Mouse (Mus musculus) cortical plate, adult 2 months (tissue): ENCODE measurements around the gene Safb2. TPM values are rescaled to one million over a fixed set of nuclear protein-coding genes. Genes with fewer than 3 reads are reported as not detected.

Experiments used
- H3K27ac ChIP-seq: fragments of 200-500 bp; 2 replicates; pipeline ENCODE4 v1.5.1; 2012; ENCODE audit warnings: low read length, control low read depth, inconsistent platforms; ENCODE audit not compliant: insufficient read depth
- H3K4me1 ChIP-seq: fragments of 200-500 bp; 2 replicates; pipeline ENCODE4 v1.6.1; 2011; ENCODE audit warnings: low read length; ENCODE audit not compliant: control insufficient read depth, insufficient read depth
- H3K4me3 ChIP-seq: fragments of 200-500 bp; 2 replicates; pipeline ENCODE4 v1.5.1; 2011; ENCODE audit warnings: mild to moderate bottlenecking, low read length, control low read depth; ENCODE audit not compliant: insufficient read depth
- CTCF ChIP-seq: fragments of 200-500 bp; IDR thresholded peaks from 2 replicates; pipeline ENCODE4 v1.5.1; 2011; ENCODE audit warnings: mild to moderate bottlenecking, control low read depth, low read length; ENCODE audit not compliant: insufficient read depth; ENCODE audit errors: extremely low read depth
- POLR2A ChIP-seq: fragments of 200-500 bp; IDR thresholded peaks from 2 replicates; pipeline ENCODE4 v1.6.1; 2011; ENCODE audit warnings: mild to moderate bottlenecking, low read length, control low read depth; ENCODE audit not compliant: insufficient read depth; ENCODE audit errors: extremely low read depth
- polyA plus RNA-seq: library from polyadenylated mRNA; depleted of rRNA; stranded (reverse); fragments of >200 nt; gene quantifications from 2 replicates; pipeline ENCODE4 v1.2.3, GENCODE M21; 2012

Gene Safb2
- polyA plus RNA-seq, 1 experiment = 93.0 TPM

- Histone ChIP-seq H3K27ac (no peak overlapping the region), H3K4me3 (no peak overlapping the region), H3K4me1 (peaks cover 4% of the 10 kb centered on the region)
- no peak for TF ChIP-seq POLR2A
- peak; percentile 45; the same call in 1 of the 2 replicates for TF ChIP-seq CTCF
Observed at GRCm38 (mm10) chr17:56547846-56548604, 36.4 kb downstream of the Safb2 start.

- Histone ChIP-seq H3K4me3 (no peak overlapping the region), H3K4me1 (peaks cover 4% of the 10 kb centered on the region), H3K27ac (no peak overlapping the region)
- TF ChIP-seq CTCF (no peak), POLR2A (no peak)
Observed at GRCm38 (mm10) chr17:56547116-56547845, 37.1 kb downstream of the Safb2 start.

DNA sequence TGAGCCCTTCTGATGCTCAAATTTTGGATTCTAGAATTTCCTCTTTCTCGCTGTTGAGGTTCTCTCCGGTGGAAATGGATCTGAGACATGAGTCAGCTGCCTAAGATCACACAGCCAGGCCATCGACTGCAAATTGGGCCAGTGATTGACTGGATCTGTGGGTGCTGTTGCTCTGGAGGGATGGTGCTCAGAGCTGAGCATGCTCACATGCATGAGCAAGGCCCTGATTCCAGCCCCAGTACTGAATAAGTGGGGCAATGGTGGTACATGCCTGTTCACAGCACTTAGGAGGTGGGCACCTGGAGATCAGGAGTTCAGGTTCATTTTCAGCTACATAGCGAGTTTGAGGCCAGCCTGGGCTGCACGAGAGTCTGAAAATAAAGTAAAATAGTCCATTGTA, 37.8 kb downstream of the Safb2 start:
- H3K27ac ChIP-seq = no peak overlapping the region
- no peak overlapping the region for H3K4me3 ChIP-seq
- peaks cover 2% of the 10 kb centered on the region for H3K4me1 ChIP-seq
- TF ChIP-seq POLR2A (no peak), CTCF (no peak)

GRCm38 (mm10) chr17:56545945-56546344, 38.4 kb downstream of the Safb2 start:
- H3K4me3 ChIP-seq = no peak overlapping the region
- no peak overlapping the region for H3K27ac ChIP-seq
- TF ChIP-seq CTCF = no peak
- TF ChIP-seq POLR2A = no peak
- no peaks in the 10 kb centered on the region for H3K4me1 ChIP-seq

DNA sequence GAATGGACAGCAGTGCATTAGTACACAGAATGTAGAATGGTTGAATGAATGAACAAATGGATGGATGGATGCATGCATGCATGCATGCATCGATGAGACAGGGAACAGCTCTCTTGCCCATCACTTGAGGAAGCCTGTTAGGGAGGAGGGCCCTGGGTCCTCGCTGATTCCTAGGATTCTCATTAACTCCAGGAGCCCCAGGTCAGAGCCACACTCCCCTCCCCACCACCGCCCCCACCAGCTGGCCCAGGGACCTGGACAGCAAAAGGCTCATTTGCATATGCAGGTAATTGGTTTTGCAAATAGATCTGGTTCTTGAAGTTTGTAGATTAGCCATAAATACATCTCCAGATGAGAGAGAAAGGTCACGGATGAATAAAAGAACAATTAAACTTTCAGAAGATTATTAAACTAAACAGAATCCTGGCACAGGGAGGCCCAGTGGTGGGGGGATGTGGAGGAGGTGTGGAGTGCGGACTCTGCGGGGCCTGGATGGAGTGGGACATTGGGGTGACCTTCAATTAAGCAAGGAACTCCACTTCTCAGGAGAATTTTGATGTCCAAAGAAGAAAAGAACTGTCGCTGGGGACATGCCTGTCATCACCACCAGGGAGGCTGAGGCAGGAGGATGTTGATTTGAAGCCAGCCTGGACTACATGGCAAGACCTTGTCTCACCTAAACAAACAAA, 39.5 kb downstream of the Safb2 start:
- Histone ChIP-seq H3K4me3 (no peak overlapping the region), H3K4me1 (no peaks in the 10 kb centered on the region), H3K27ac (no peak overlapping the region)
- TF ChIP-seq POLR2A (no peak), CTCF (no peak)

DNA sequence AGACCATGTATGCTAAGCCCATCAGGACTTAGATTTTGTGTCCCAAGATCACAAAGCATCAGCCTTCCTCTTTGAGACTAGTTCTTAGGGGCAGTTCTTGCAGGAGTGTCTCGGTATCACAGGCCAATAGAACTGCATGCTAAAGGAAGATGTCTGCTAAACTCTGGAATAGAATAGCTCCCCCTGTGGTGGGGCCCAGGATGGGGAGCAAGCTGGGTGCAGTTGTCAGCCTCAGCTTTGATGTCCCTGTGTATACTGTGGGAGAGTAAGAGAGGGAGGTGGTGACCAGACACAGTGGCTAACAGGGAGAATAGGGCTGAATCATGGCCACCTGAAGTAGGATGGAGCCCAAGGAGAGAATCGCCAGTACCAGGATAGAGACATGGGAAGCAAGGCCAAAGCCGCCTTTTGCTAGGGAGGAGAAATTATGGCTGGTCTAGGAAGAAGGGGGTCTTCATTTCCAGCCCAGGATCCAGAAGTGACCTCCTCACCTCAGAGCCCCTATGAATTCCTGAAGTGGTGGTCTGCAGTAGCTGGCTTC, 40.6 kb downstream of the Safb2 start:
- H3K4me3 ChIP-seq = no peak overlapping the region
- H3K4me1 ChIP-seq = no peaks in the 10 kb centered on the region
- no peak overlapping the region for H3K27ac ChIP-seq
- TF ChIP-seq CTCF (no peak), POLR2A (no peak)

DNA sequence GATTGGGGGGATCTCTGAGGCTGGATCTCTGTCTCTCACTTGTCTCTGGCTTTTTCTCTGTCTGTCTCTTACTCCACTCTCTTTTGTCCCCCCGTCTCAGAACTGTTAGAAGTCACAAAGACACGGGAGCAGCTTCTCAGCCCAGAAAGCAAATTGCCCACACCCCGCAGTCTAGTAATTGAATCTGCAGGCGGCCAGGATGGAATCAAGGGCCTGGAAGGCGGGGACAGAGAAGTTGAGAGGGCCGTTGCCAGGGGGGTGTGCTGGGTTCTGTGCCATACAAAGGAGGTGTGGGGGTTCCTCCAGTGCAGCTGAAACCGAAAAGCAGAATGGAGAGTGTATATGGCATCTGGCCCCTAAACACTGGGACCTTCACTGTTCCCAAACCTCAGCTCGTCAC, 41.6 kb downstream of the Safb2 start:
- Histone ChIP-seq H3K4me3 (no peak overlapping the region), H3K4me1 (no peaks in the 10 kb centered on the region), H3K27ac (no peak overlapping the region)
- TF ChIP-seq POLR2A (no peak), CTCF (no peak)

- TF ChIP-seq POLR2A (no peak), CTCF (no peak)
- H3K4me1 ChIP-seq = peaks cover 1% of the 10 kb centered on the region; the same call in 1 of the 2 replicates
- no peak overlapping the region for H3K4me3 ChIP-seq
- H3K27ac ChIP-seq = no peak overlapping the region
Observed at GRCm38 (mm10) chr17:56540562-56540975, 43.8 kb downstream of the Safb2 start.

DNA sequence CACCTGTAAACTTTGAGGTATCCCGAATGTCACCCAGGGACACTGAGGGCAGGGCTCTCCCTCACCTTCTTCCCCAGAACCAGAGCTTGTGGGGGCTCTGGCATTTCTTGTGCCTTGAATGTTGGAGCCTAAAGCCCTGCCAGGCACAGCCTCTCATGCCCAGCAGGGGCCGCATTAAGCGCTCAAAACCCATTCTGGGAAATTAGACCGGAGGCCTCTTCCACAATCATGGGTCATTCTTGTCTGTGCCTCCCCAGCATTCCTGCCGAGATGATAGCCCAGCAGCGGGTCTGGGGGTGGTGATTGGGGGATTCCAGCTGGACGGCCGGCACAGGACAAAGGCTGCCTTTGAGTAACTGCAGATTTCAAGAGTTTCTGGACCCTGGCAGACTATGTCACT, 46.5 kb downstream of the Safb2 start:
- 0 out of 2 replicates have a peak, but pooled peaks have one; percentile 19 for TF ChIP-seq CTCF
- TF ChIP-seq POLR2A = no peak
- Histone ChIP-seq H3K27ac (no peak overlapping the region), H3K4me1 (peaks cover 1% of the 10 kb centered on the region; the same call in 1 of the 2 replicates), H3K4me3 (no peak overlapping the region)
